Mouse (Mus musculus): ENCODE results near the gene Stk10.
A peak's percentile ranks its signal among the peaks of the same experiment; 100 is the strongest.

Gene Stk10

DNA sequence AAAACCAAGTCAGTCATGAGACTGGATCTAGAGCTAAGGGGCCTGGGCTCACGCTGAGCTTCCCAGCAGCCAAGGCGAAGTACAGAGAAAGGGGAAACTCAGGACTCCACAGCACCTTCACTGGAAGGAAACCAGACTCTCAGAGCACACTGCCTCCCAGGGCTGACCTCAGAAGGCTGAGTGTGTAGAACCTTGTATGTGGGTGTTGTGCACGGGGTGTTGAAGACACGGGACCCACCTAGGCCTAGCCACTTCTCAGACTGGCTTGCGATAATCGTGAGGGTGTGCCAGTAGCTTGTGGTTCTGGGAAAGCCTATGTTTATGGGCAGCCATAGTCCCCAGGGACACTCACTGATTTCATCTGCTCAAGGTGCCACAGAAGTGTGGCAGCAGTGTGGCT lies 38.0 kb downstream of the Stk10 start:
- no peak for DNase-seq

DNA sequence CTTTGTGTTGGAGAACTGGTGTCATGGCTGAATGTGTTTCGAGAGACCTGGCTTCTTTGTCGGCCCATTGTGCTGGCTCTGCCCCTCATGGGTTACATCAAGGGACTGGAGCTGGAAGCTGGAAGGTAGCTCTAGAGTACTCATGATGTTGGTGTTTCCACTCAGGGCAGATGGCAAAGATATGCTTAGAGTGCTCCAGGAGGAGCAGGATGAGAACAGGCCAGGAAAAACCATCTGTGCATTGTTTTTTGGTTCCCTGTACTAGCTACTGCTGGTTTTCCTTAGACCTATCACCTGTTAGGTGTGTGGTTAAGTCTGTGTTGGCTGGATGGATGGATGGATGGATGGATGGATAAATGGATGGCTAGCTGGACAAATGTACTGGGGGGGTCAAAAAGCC lies 40.6 kb downstream of the Stk10 start:
- no peak for DNase-seq

DNA sequence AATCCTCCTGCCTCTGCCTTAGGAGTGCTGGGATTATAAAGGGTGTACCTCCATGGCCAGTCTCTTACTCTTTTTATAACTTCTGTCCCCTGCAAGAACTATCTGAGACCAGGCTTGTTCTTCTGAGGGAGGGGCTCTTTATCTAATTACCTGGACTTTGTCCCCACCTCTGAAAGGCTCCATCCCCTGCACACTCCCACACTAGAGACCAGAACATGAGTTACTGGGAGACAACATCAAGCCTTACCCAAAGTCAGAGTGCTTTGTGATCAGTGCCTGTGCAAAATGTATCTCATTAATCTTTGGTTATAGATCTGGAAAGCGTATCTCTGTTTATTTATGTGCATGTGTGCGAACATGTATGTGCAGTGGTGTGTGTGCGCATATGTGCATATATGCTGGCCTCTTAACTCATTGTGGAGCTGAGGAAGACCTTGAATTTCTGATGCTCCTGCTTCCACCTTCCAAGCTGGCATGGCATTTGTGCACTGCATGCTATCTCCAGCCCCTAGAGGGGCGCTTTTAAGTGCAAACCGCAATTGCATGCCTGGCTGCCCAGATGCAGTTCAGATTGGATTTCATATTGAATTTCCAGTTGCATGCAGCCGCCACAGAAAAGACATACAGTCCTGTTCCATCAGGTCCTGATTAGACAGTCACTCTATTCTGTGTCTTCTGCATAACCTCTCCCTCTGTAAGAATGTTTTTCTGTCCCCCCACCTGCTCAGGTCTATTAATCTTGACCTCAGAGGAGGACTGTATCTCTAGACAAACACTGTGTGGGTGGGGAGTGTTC lies 43.1 kb downstream of the Stk10 start:
- no peak for DNase-seq

DNA sequence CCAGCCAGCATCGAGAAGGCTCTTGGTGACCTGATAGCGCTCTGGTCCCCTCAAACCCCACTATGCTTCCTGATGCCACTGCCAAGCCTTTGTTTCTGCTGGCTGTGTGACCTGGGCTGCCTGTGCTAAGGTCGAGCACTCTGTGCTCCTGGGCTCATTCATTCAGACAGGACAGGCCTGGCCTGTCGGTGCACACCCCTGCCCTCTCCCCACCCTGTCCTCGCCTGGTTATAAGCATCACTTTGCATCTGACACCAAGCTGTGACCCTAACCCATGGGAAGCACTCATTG lies 43.6 kb downstream of the Stk10 start:
- no peak for DNase-seq

DNA sequence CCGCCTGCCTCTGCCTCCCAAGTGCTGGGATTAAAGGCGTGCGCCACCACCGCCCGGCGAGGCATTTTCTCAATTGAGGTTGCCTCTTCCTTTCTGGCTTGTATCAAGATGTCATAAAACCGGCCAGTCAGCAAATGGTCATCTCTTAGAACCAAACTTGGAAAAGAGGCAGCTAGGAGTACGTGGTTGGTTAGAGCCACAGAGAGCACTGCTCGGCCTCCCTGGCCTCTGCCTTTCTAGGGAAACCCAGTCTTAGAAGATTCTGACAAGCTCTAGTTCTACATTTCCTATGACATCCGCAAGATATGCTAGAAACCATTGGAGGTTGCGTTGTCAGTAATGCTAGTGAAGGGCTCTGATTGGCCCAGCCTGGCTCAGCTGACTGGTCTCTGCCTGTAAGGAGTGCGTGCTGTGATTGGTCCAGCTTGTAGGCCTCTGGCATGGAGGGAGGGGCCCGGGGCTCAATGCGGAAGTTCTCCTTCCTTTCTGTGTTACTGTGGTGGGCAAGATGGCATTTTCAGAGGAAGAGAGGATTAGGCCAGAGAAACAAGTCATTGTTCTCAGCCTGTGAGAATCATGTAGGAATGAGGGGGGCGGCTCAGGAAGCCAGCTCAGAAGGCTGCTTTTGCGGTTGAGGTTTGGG lies 47.3 kb downstream of the Stk10 start:
- peak; percentile 58 to 67 for DNase-seq

DNA sequence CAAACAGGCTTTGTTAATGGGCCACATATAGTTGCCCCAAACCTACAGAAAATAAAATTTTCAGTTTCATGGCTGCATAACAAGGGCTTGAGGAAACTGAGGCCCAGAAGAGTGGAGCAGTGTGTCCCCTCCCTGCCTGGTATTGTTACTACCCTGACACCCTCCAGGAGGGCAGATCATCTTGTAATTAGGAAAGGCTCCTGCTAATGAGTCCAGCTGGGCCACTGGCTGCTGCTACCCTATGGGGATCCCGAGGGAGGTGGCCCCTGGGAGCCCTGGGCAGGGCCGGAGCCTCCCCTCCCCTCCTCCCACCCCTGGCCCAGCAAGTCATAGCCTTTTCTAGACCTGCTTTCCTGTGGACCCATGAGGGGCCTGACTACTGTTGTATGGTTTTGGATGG lies 47.9 kb downstream of the Stk10 start:
- DNase-seq = no peak

DNA sequence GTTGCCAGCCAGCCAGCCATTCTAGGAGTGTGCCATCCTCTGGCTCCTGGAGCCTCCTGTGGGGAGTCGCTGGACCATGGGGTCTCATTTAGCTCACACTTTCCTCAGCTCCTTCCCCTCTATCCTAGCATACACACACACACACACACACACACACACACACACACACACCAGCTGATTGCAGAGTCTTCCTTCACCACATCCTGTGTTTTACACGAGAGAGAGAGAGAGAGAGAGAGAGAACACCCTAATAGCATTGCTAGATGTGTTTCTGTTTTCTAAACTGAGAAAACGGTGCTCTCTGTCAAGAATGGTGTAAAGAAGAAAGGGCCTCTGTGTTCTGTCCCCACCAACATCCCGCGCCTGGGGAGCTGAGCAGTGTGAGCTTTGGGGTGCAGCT lies 49.7 kb downstream of the Stk10 start:
- DNase-seq = no peak

DNA sequence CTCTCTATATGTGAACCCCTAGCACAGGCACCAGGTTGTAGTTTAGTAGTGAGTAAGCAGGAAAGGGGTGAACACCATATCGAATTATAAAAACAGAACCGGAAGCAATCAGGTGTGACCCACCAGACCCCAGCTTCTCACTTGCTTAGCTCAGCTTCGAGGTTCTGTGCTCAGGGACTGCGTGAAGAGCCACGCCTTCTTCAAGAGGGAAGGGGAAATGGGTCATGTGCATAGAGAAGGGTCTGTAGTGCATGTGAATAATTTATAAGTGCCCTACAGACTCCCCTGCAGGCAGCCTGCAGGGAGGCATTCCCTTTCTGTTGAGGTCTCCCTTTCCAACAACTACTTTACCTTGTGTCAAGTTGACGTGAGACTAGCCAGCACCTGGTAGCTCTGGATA lies 52.9 kb downstream of the Stk10 start:
- no peak for DNase-seq

DNA sequence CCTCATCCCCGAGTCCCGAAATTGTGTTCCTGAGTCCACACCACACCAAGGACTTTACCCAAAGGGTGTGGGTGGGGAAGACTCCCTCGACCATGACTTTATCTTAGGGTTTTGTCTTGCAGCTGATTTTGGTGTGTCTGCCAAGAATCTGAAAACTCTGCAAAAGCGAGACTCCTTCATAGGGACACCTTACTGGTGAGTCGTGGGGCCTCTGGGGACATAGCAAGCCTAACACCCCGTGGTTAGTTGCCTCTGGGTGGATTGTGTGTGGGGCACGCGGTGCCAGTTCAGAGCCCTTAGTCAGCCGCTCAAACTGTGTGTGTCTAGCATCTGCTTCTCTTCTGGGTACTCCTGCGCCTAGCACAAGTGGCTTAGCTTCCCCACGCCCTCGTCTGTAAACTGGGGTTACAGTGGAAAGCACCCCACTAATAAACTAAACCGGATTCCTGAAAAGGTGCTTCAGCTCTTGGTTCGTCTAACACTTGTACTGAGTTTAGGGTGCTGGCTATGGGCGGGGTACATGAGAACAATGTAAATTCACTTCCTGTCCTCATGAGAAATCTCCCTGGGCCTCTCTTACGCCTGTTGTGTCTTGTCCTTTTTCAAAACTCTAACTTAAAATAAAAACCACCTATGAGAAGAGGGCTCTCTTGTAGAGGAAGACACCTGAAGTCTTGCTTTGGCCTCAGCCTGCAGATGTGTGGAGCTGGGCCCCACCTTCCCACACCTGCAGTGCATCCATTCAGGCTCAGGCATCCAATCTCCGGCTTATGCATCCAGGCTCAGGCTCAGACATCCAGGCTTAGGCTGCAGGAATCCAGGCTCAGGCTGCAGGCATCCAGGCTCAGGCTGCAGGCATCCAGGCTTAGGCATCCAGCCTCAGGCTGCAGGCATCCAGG lies 54.3 kb downstream of the Stk10 start:
- DNase-seq = no peak

DNA sequence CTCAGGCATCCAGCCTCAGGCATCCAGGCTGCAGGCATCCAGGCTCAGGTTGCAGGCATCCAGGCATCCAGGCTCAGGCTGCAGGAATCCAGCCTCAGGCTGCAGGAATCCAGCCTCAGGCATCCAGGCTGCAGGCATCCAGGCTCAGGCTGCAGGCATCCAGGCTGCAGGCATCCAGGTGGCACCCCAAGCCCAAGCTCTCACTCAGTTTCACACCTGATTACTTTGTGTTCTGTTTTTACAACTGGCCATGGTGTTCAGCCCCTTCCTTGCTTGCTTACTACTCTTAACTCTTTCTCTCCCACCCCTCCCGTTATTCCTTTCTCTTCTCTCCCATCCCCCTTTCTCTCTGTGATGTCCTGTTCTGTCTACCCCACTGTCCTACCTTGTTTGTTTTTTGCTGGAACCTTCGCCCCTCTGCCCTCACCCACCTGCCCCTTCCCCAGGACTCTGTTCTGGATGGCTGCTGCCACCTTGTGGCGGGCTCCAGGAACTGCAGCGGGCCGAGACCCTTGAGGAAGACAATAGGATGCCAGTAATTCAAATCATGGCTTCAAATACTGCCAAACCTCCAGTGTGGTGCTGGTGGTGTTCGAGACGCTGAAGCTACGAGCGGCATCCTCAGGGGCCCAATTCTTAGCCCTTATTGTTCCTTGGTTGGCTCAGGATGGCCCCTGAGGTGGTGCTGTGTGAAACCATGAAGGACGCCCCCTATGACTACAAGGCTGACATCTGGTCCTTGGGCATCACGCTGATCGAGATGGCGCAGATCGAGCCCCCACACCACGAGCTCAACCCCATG lies 55.2 kb downstream of the Stk10 start:
- DNase-seq = peak; percentile 64 to 86

DNA sequence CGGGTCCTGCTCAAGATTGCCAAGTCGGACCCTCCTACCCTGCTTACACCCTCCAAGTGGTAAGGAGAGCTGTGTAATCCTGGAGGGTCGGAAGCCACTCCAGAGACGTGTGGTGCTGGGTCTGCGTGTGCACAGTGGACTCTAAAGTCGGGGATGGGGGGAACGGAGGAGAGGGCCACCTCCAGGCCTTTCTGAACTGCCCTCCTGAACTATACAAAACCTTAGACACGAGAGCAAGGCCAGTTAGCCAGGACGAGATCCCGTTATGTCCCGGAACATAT lies 55.7 kb downstream of the Stk10 start:
- no peak for DNase-seq

DNA sequence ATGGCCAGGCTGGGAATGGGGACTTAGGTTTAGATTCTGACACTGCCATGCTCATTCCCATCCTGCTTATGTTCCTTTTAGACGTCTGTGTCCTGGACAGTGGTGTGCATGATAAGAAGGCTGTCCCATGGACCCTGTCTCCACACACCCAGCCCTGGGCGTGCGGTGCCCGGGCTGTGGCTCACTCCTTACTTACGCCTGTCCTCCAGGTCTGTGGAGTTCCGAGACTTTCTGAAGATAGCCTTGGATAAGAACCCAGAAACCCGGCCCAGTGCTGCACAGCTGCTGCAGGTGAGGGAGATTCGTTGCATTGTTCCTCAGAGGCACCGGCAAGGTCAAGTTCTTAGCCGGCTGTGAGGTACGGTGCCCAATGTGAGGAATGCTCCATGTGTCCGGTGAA lies 56.1 kb downstream of the Stk10 start:
- DNase-seq = no peak

DNA sequence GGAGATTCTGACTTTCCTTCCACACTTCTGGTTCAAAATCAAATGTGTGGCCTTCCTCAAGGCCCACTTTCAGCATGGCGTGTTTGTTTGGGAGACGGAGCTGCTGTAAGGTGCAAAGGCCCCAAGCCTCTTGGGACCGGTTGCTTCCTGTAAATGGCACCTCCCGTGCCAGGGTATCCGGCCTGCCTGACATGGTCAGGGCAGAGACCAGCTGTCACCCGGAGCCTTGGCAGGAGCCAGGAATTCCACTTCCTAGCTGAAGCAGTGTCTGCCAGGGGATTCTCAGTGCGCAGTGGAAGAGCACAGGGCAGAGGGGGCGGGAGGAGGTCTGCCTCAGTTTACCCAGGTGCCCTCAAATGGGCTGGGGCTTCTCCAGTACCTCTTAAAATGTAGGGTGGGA lies 56.7 kb downstream of the Stk10 start:
- no peak for DNase-seq

DNA sequence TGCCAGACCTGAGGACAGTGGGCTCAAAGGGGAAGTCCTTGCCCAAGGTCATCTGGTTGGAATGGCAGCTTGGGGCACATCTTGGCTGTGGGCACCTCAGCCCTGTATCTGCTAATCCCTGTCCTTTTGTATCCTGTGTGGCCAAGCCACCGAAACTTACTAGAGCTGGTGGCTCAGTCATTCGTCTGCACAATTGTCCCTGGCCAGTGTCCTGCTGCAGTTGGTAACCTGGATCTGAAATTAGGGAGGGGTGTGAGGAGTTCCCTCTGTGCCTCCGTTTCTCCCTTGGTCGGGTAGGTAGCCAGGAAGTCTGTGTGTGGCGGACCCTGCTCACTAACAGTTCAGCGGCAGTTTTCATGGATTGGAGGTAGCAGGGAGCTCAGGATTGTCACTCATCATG lies 57.1 kb downstream of the Stk10 start:
- DNase-seq = no peak

DNA sequence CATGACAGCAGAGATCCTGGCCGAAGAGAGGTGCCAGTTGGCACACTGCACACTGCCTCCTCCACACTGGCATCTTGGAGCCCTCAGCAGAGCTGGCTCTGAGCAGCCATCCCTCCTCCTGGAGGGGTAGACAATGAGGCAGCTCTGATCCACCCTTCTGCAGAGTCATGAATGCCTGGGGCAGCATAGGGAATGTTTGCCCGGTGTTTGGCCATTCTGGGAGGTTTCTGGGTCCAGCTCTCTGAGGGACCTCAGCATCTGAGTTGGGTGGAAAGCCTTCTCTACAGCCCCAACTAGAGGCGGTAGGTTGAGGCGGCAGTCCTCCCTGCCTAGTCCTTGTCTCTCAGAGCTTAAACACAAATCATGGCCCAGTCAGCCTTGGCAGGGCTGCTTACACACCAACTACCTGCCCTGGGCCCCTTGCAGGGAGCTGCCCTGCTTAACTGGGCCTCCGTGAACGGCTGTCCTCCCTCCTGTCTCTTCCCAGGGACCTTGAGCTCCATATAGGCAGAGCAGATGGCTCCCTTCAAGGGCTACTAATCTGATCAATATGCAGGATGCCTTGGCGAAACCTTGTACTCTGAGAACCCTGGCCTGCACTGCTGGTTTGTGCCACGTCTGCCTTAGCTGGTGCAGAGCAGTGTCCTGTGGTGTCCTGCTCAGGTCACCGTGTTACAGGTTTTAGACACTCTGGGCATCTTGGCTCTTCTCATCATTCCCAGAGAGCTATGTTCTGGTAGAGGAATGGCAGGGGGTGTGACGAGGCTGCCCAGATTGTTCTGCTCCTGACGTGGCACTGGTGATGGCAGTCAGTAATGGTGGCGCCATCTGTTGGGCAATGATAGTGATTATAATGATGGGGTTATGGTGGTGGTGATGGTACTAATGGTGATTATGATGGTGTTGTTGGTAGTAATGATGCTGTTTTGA lies 59.1 kb downstream of the Stk10 start:
- DNase-seq = peak; percentile 14 to 60

DNA sequence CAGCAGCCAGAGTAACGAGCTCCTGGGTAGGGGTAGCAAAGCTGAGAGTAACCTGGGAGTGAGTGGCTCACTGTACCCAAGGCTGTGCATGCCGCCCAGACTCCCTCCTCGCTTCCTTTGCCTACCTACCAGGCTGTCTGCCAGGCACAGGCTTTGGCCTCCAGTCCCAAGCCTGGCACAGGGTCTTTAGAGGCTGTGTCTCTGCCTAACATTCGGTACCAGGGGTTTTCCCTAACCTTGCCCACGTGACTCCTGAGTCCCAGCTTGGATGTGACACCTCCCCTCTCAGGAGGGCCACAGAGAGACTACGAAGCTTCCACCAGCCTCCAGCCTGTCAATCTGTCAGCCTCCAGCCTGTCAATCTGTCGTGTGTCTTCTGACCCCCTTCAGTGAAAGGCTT lies 60.0 kb downstream of the Stk10 start:
- DNase-seq = no peak

DNA sequence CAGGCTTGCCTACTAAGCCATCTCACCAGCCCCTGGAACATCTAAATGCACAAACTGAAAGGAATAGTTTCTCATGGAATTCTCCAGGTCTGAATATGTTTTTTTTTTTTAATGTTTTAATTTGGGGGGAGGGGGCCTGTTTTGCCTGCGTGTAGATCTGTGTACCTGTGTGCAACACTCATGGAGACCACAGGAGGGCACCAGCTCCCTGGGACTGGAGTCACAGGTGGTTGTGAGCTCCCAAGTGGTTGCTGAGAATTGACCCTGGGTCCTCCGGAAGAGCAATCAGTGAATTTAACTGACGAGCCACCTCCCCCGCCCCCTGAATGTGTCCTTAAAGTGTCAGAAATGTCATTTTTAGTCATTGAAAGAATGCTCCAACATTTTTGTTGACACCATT lies 61.0 kb downstream of the Stk10 start:
- no peak for DNase-seq

DNA sequence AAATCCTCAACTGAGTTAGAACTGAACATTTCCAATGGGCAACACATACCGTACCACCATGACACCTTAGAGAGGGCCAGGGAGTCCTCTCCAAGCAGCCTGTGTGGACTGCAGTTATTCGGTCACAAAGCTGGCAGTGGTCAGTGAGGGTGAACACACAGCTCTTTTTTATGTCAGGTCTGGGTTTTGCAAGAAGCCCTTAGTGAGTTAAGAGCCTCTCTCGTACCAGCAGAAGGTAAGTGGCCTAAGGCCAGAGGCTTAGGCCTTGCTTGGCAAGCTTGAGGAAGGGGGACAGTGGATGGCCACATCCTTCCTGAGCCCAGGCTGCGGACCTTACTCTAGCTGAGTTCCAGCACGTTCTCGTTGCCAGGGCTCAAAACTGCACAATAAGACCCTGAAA lies 67.3 kb downstream of the Stk10 start:
- no peak for DNase-seq

DNA sequence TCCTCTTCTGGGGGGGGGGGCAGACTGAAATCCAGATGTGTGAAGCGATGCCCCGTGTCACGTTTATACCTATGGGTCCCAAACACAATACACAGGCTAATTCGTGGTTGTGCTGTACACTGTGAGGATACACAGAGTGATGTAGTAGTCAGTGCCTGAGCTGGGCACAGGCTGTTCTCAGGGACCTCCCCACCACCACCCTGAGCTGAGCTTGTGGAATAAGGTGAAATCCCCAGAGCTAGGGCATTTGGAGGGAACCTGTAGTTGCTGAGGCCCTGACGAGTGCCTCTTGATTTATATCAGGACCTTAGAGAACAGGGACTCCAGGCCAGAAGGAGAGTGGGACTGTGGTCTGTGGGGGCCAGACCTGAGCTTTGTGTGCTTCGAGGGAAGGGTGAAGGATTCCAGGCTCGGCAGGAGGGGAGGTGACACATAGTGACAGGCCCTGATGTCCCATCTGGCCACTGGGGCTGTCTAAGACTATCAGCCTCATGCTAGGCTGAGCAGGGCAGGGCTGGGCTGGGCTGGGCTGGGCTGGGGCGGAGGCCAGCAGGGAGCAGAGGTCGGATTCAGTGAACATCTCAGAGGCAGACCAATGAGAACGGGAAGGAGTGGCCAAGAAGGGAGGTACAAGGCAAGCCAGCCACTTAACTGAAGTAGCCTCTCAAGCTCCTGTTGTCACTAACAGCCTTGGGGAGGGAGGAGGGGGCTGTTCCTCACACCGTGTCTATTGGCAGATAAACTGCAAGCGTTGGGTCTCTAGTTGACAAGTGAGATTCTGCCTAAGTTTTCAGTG lies 68.6 kb downstream of the Stk10 start:
- DNase-seq = peak; percentile 61 to 71

DNA sequence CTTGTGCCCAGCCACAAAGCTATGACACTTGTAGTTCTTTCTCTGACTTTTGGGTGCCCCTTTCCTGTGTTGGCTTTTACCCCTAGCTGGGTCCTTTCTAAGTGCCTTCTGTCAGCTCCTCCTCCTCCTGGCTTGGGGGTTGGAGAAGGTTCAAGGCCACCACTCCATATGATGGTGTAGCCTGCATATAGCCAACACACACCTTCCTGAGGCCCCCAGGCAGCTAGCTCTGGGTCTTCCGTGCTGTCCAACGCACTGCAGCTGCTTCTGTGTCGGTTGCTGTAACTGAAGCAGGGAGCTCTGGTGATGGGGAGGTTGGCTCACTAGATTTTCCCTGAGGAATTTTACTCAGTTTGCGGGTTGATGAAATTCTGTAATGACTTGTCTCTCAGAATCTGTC lies 71.6 kb downstream of the Stk10 start:
- no peak for DNase-seq

DNA sequence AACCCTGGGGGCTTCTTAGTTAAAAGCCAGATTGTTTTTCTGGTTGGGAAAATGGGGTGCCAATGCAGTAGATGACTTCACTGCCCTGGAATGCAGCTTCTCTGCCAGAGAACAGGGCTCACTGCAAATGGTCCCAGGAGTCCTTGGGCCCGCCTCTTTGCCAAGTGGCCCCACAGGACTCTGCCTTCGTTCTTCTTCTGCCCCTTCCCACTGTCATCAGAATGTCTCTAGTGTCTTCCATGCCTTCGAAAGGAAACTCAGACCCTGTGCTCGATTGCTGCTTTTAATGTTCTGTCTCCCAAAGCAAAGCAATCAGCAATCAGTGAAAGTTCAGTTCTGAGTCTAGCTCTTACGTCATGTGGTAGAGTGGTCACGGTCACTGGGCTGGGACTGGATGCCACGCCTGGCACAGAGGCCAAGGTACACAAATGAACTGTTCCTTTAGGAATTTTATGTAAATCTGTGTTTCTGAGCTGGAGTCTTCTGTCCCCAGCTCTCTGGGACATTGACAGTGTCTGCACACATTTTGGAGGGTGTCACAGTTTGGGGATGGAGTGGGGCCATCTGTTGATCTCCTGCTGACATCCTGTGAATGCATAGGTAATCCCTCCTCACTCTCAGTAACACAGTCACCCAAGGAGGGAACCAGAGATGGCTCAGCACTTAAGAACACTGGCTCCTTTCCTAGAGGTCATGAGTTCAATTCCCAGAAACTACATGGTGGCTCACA lies 72.2 kb downstream of the Stk10 start:
- peak; percentile 69 to 75 for DNase-seq

Data from kidney, postnatal 36 days (tissue).